Mouse (Mus musculus) limb, embryonic 10.5 days (tissue): ENCODE results near the gene Fsd1l. TPM values are rescaled to one million over a fixed set of nuclear protein-coding genes. Genes with fewer than 3 reads are reported as not detected.
"Not testable (repeated sequence)": the region's sequence is repeated elsewhere in the genome, so short reads cannot be mapped to it uniquely, and the experiment has no call there.

Experiments used
- DNase-seq: peaks from one replicate; pipeline ENCODE4 v3.0.0-alpha.2; 2017; ENCODE audit warnings: low spot score
- H3K27ac ChIP-seq: fragments of 300-500 bp; sonication (generic); 2 replicates; pipeline ENCODE4 v1.5.1; 2016; ENCODE audit warnings: mild to moderate bottlenecking
- H3K27me3 ChIP-seq: fragments of 300-500 bp; sonication (generic); 2 replicates; pipeline ENCODE4 v1.6.1; 2016; ENCODE audit warnings: low read depth, mild to moderate bottlenecking; ENCODE audit not compliant: poor library complexity, severe bottlenecking
- H3K36me3 ChIP-seq: fragments of 300-500 bp; sonication (generic); 2 replicates; pipeline ENCODE4 v1.6.1; 2016; ENCODE audit warnings: mild to moderate bottlenecking, moderate library complexity
- H3K4me1 ChIP-seq: fragments of 300-500 bp; sonication (generic); 2 replicates; pipeline ENCODE4 v1.6.1; 2016
- H3K4me3 ChIP-seq: fragments of 300-500 bp; sonication (generic); 2 replicates; pipeline ENCODE4 v1.5.1; 2016; ENCODE audit warnings: mild to moderate bottlenecking, moderate library complexity
- H3K9me3 ChIP-seq: fragments of 300-500 bp; sonication (generic); replicated peaks from 2 replicates; pipeline ENCODE4 v1.6.1; 2016; ENCODE audit warnings: mild to moderate bottlenecking
- WGBS: fragments of 180-500 bp; shearing (Covaris S2); methylation state at CpG from one replicate; pipeline ENCODE4 v1.1.7; 2016; 5-methylcytosine and 5-hydroxymethylcytosine counted together
- polyA plus RNA-seq: library from polyadenylated mRNA; unstranded; fragments of >200 nt; fragmentation: Nextera tagmentation; extraction: Ambion mirVana; gene quantifications from 2 replicates; pipeline ENCODE4 v1.2.1, GENCODE M21; 2016

The Fsd1l gene
- polyA plus RNA-seq, 1 experiment from 2014 or later = 12.9 TPM

- no peaks in the 10 kb centered on the region for H3K4me1 ChIP-seq
- no peak for DNase-seq
- H3K27me3 ChIP-seq = no peaks in the 10 kb centered on the region
- no peaks in the 10 kb centered on the region for H3K9me3 ChIP-seq
- H3K4me3 ChIP-seq = no peak overlapping the region
- 91% methylated on average over 7 of the region's 7 CpGs for whole genome bisulfite sequencing
- H3K27ac ChIP-seq = no peak overlapping the region
- peaks cover 15% of the 10 kb centered on the region for H3K36me3 ChIP-seq
These were observed 7.4 kb downstream of the Fsd1l start for GRCm38 (mm10) chr4:53638549-53639123.

- Histone ChIP-seq H3K4me1 (no peaks in the 10 kb centered on the region), H3K27ac (no peak overlapping the region), H3K27me3 (no peaks in the 10 kb centered on the region), H3K9me3 (no peaks in the 10 kb centered on the region), H3K36me3 (peaks cover 30% of the 10 kb centered on the region), H3K4me3 (no peak overlapping the region)
- 79% methylated on average over 3 of the region's 3 CpGs for WGBS
- no peak for DNase-seq
These were observed 26.8 kb downstream of the Fsd1l start for GRCm38 (mm10) chr4:53658029-53658428.

GRCm38 (mm10) chr4:53660711-53661110 is 29.4 kb downstream of the Fsd1l start:
- no peaks in the 10 kb centered on the region for H3K4me1 ChIP-seq
- H3K4me3 ChIP-seq = no peak overlapping the region
- DNase-seq = no peak
- H3K27me3 ChIP-seq = no peaks in the 10 kb centered on the region
- no peak overlapping the region for H3K27ac ChIP-seq
- H3K36me3 ChIP-seq = peaks cover 21% of the 10 kb centered on the region
- no peaks in the 10 kb centered on the region for H3K9me3 ChIP-seq

- no peaks in the 10 kb centered on the region for H3K4me1 ChIP-seq
- no peak for DNase-seq
- H3K27me3 ChIP-seq = no peaks in the 10 kb centered on the region
- peaks cover 24% of the 10 kb centered on the region for H3K36me3 ChIP-seq
- WGBS = 86% methylated on average over 8 of the region's 8 CpGs
- no peak overlapping the region for H3K4me3 ChIP-seq
- H3K27ac ChIP-seq = no peak overlapping the region
- H3K9me3 ChIP-seq = no peaks in the 10 kb centered on the region
These were observed 50.8 kb downstream of the Fsd1l start for GRCm38 (mm10) chr4:53682092-53682491.

GRCm38 (mm10) chr4:53688965-53689364 is 57.7 kb downstream of the Fsd1l start:
- H3K4me1 ChIP-seq = no peaks in the 10 kb centered on the region
- H3K36me3 ChIP-seq = 0 out of 2 replicates have a peak, but pooled peaks cover 3% of the 10 kb centered on the region
- H3K27ac ChIP-seq = no peak overlapping the region
- H3K9me3 ChIP-seq = no peaks in the 10 kb centered on the region
- 90% methylated on average over 4 of the region's 4 CpGs for WGBS
- no peaks in the 10 kb centered on the region for H3K27me3 ChIP-seq
- H3K4me3 ChIP-seq = no peak overlapping the region
- DNase-seq = no peak

- no peaks in the 10 kb centered on the region for H3K9me3 ChIP-seq
- WGBS = 88% methylated on average over 1 of the region's 1 CpGs
- DNase-seq = no peak
- H3K27me3 ChIP-seq = no peaks in the 10 kb centered on the region
- H3K4me1 ChIP-seq = no peaks in the 10 kb centered on the region
- peaks cover 9% of the 10 kb centered on the region for H3K36me3 ChIP-seq
- H3K4me3 ChIP-seq = no peak overlapping the region
- no peak overlapping the region for H3K27ac ChIP-seq
These were observed 60.1 kb downstream of the Fsd1l start for GRCm38 (mm10) chr4:53691418-53691817.

GRCm38 (mm10) chr4:53709166-53709565 is 77.9 kb downstream of the Fsd1l start:
- not testable (repeated sequence) for DNase-seq, H3K9me3 ChIP-seq, H3K27ac ChIP-seq, H3K4me3 ChIP-seq, H3K27me3 ChIP-seq, H3K36me3 ChIP-seq, H3K4me1 ChIP-seq

- no peak overlapping the region for H3K4me3 ChIP-seq
- 93% methylated on average over 2 of the region's 2 CpGs for WGBS
- no peaks in the 10 kb centered on the region for H3K9me3 ChIP-seq
- no peaks in the 10 kb centered on the region for H3K27me3 ChIP-seq
- DNase-seq = no peak
- no peak overlapping the region for H3K27ac ChIP-seq
- H3K36me3 ChIP-seq = no peaks in the 10 kb centered on the region
- peaks cover 6% of the 10 kb centered on the region; the same call in 1 of the 2 replicates for H3K4me1 ChIP-seq
These were observed 78.8 kb downstream of the Fsd1l start for GRCm38 (mm10) chr4:53710021-53710420.

- no peak for DNase-seq
- no peaks in the 10 kb centered on the region for H3K36me3 ChIP-seq
- H3K9me3 ChIP-seq = no peaks in the 10 kb centered on the region
- peaks cover 11% of the 10 kb centered on the region; the same call in 1 of the 2 replicates for H3K4me1 ChIP-seq
- H3K27ac ChIP-seq = no peak overlapping the region
- no peaks in the 10 kb centered on the region for H3K27me3 ChIP-seq
- 87% methylated on average over 6 of the region's 6 CpGs for WGBS
- no peak overlapping the region for H3K4me3 ChIP-seq
These were observed 79.5 kb downstream of the Fsd1l start for GRCm38 (mm10) chr4:53710555-53711328.

- Histone ChIP-seq H3K4me1 (peaks cover 11% of the 10 kb centered on the region; the same call in 1 of the 2 replicates), H3K27ac (peak within 1 kb of the TSS; percentile 93), H3K27me3 (no peaks in the 10 kb centered on the region), H3K4me3 (peak within 1 kb of the TSS; percentile 76), H3K9me3 (no peaks in the 10 kb centered on the region), H3K36me3 (no peaks in the 10 kb centered on the region; the same call in 1 of the 2 replicates)
- WGBS = 16% methylated on average over 7 of the region's 7 CpGs
- no peak for DNase-seq
These were observed 82.4 kb downstream of the Fsd1l start, which contains the start of gene Fktn for GRCm38 (mm10) chr4:53713704-53714050. Gene Fktn (plus strand): TSS chr4:53713998.

- 4% methylated on average over 57 of the region's 58 CpGs for WGBS
- Histone ChIP-seq H3K4me3 (peak overlapping the region; percentile 76), H3K27me3 (no peaks in the 10 kb centered on the region), H3K4me1 (peaks cover 11% of the 10 kb centered on the region; the same call in 1 of the 2 replicates), H3K27ac (peak overlapping the region; percentile 93), H3K9me3 (no peaks in the 10 kb centered on the region), H3K36me3 (no peaks in the 10 kb centered on the region; the same call in 1 of the 2 replicates)
- DNase-seq = peak; percentile 94
These were observed 83.0 kb downstream of the Fsd1l start for GRCm38 (mm10) chr4:53714051-53714814.

- Histone ChIP-seq H3K4me1 (peaks cover 8% of the 10 kb centered on the region; the same call in 1 of the 2 replicates), H3K27me3 (no peaks in the 10 kb centered on the region), H3K9me3 (no peaks in the 10 kb centered on the region), H3K4me3 (no peak overlapping the region), H3K36me3 (peaks cover 12% of the 10 kb centered on the region), H3K27ac (no peak overlapping the region)
- no peak for DNase-seq
These were observed 84.7 kb downstream of the Fsd1l start for GRCm38 (mm10) chr4:53715977-53716376.

- H3K4me1 ChIP-seq = peaks cover 7% of the 10 kb centered on the region; the same call in 1 of the 2 replicates
- 89% methylated on average over 4 of the region's 4 CpGs for WGBS
- no peak overlapping the region for H3K4me3 ChIP-seq
- DNase-seq = no peak
- peaks cover 25% of the 10 kb centered on the region for H3K36me3 ChIP-seq
- H3K27me3 ChIP-seq = no peaks in the 10 kb centered on the region
- no peak overlapping the region for H3K27ac ChIP-seq
- H3K9me3 ChIP-seq = no peaks in the 10 kb centered on the region
These were observed 86.3 kb downstream of the Fsd1l start for GRCm38 (mm10) chr4:53717546-53717945.
